Mouse (Mus musculus) hindbrain, embryonic 11.5 days (tissue): ENCODE measurements around the gene Drosha. TPM values are rescaled to one million over a fixed set of nuclear protein-coding genes. Genes with fewer than 3 reads are reported as not detected.
A peak's percentile ranks its signal among the peaks of the same experiment; 100 is the strongest.

ENCODE experiments used
- ATAC-seq: fragments of 200-750 bp; cut with Nextera tagmentation; 2 replicates; pipeline ENCODE4 v1.8.0; 2017; ENCODE audit warnings: mild to moderate bottlenecking, moderate TSS enrichment, moderate library complexity; ENCODE audit not compliant: low FRiP score
- DNase-seq: peaks from one replicate; pipeline ENCODE4 v3.0.0-alpha.2; 2015; ENCODE audit warnings: low spot score
- H3K27ac ChIP-seq: fragments of 300-500 bp; sonication (generic); 2 replicates; pipeline ENCODE4 v1.5.1; 2014; ENCODE audit warnings: mild to moderate bottlenecking, low read depth, low read length
- H3K27me3 ChIP-seq: fragments of 300-500 bp; sonication (generic); 2 replicates; pipeline ENCODE4 v1.6.1; 2014; ENCODE audit warnings: mild to moderate bottlenecking, low read length, moderate library complexity, mixed read lengths; ENCODE audit not compliant: control insufficient read depth, insufficient read depth
- H3K36me3 ChIP-seq: fragments of 300-500 bp; sonication (generic); 2 replicates; pipeline ENCODE4 v1.6.1; 2014; ENCODE audit warnings: mild to moderate bottlenecking, low read length, moderate library complexity, mixed read lengths; ENCODE audit not compliant: control insufficient read depth, insufficient read depth
- H3K4me1 ChIP-seq: fragments of 300-500 bp; sonication (generic); replicated peaks from 2 replicates; pipeline ENCODE4 v1.6.1; 2014; ENCODE audit warnings: low read length, mixed read lengths; ENCODE audit not compliant: control insufficient read depth, insufficient read depth
- H3K4me2 ChIP-seq: fragments of 300-500 bp; sonication (generic); replicated peaks from 2 replicates; pipeline ENCODE4 v1.6.1; 2014; ENCODE audit warnings: mild to moderate bottlenecking, low read depth, low read length
- H3K4me3 ChIP-seq: fragments of 300-500 bp; sonication (generic); 2 replicates; pipeline ENCODE4 v1.5.1; 2014; ENCODE audit warnings: low read depth, low read length
- H3K9ac ChIP-seq: fragments of 300-500 bp; sonication (generic); 2 replicates; pipeline ENCODE4 v1.6.1; 2014; ENCODE audit warnings: low read depth, low read length
- H3K9me3 ChIP-seq: fragments of 300-500 bp; sonication (generic); 2 replicates; pipeline ENCODE4 v1.6.1; 2016; ENCODE audit warnings: low read length; ENCODE audit not compliant: control insufficient read depth
- WGBS: fragments of 180-500 bp; shearing (Covaris S2); extraction: QIAGEN DNeasy Blood & Tissue Kit; methylation state at CpG from one replicate; pipeline ENCODE4 v1.1.7; 2014; 5-methylcytosine and 5-hydroxymethylcytosine counted together
- polyA plus RNA-seq: library from polyadenylated mRNA; unstranded; fragments of >200 nt; fragmentation: Nextera tagmentation; extraction: Ambion mirVana; gene quantifications from 2 replicates; pipeline ENCODE4 v1.2.1, GENCODE M21; 2014

Drosha gene
- polyA plus RNA-seq, 1 experiment from 2014 or later, result 68.4 TPM

DNA sequence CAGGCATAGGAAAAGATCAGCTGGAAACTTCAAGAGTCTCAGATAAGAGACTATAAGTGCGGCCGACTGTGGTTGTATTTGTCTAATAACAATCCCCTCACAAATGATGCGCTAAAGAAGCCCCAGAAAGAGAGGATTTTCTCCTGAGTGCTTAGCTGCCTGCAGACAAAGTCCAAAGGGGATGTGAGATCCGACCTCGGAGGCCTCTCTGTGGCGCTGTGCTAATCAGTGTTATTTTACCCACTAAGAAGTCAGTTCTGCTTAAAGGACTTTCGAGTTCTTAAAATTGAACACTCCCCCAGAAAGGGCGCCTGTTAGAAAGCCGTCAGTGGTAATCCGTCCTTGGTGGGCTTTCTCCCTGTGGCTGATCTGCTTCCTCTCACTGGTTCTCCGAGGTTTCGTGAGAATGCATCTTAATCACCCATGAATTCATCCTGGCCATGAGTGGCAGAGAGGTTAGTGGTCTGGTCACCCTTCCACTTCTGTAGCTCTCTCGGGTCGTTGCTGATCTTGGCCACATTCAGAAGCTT lies 117.1 kb downstream of the Drosha start:
- Histone ChIP-seq H3K36me3 (no peaks in the 10 kb centered on the region), H3K4me2 (no peak overlapping the region), H3K4me1 (no peaks in the 10 kb centered on the region), H3K27ac (no peak overlapping the region), H3K4me3 (no peak overlapping the region), H3K9ac (no peak overlapping the region), H3K27me3 (no peaks in the 10 kb centered on the region), H3K9me3 (no peaks in the 10 kb centered on the region)
- WGBS, result 74% methylated on average over 14 of the region's 14 CpGs
- no peak for DNase-seq
- no peak for ATAC-seq

DNA sequence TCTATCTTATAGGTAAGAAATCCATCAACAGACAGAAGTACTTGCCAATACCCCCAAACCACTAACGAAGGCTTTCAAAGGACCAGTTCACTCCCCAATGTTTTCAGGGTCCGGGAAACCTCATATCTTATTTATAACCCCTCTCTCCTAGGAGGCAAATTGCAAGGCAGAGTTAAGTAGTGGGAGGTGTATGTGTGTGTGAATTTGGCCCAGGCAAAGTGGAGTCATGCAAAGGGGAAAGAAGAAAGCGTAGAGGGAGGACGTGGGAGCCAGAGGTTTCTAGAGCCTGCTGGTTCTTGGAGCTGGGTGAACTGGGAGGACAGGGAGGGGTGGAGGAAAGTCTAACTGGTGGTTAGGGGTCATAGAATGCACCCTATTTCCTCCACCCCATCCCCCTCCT lies 117.8 kb downstream of the Drosha start:
- Histone ChIP-seq H3K9ac (no peak overlapping the region), H3K4me1 (no peaks in the 10 kb centered on the region), H3K36me3 (no peaks in the 10 kb centered on the region), H3K27me3 (no peaks in the 10 kb centered on the region), H3K4me2 (no peak overlapping the region), H3K27ac (no peak overlapping the region), H3K4me3 (no peak overlapping the region), H3K9me3 (no peaks in the 10 kb centered on the region)
- no peak for ATAC-seq
- DNase-seq, result no peak
- WGBS, result 87% methylated on average over 4 of the region's 4 CpGs

GRCm38 (mm10) chr15:12958051-12958450 lies 133.4 kb downstream of the Drosha start:
- H3K4me2 ChIP-seq, result no peak overlapping the region
- H3K27ac ChIP-seq, result no peak overlapping the region
- DNase-seq (no peak), ATAC-seq (no peak)
- H3K9ac ChIP-seq, result no peak overlapping the region
- H3K4me3 ChIP-seq, result no peak overlapping the region
- H3K9me3 ChIP-seq, result no peaks in the 10 kb centered on the region
- H3K27me3 ChIP-seq, result no peaks in the 10 kb centered on the region
- 82% methylated on average over 5 of the region's 5 CpGs for WGBS
- no peaks in the 10 kb centered on the region for H3K36me3 ChIP-seq
- no peaks in the 10 kb centered on the region for H3K4me1 ChIP-seq

DNA sequence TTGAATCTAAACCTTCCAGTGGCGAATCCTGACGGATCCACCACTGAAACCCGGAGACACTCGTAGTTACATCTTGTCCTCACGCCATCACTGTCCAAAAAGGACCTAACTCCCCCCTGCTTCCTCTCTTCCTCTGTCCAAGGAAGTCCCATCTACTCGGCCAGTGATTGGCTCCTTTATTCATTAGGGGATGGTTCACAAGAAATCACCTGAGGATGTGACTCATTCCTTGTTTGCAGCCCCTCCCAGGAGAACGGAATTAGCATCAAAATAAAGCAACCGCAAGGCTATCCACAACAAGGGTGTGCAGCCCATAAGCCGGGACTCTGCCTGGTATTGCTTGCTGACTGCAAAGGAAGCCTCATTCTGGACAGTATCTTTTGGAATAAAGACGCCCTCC lies 137.6 kb downstream of the Drosha start:
- H3K27ac ChIP-seq, result no peak overlapping the region
- WGBS, result 88% methylated on average over 10 of the region's 10 CpGs
- H3K4me2 ChIP-seq, result no peak overlapping the region
- H3K9ac ChIP-seq, result no peak overlapping the region
- H3K9me3 ChIP-seq, result no peaks in the 10 kb centered on the region
- H3K4me3 ChIP-seq, result no peak overlapping the region
- no peaks in the 10 kb centered on the region for H3K27me3 ChIP-seq
- no peaks in the 10 kb centered on the region for H3K36me3 ChIP-seq
- no peaks in the 10 kb centered on the region for H3K4me1 ChIP-seq
- DNase-seq (no peak), ATAC-seq (no peak)

DNA sequence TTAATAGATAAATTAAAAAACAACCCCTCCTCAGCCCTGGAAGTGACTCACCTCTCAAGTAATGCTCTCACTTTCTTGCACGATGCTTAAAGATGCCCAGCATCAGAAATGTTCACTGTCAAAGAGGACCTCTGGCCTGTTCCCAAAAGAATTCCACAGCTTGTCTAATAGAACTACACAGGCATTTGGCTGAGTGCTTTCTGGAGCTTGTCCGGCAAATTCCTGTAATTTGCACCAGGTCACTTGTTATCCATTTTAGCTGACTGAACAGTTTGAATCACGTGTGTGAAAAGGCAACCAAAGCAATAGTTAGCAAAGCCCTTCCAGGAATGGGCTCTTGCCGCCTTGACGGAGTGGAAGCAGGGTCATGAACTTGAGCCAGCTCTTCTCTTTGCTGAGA lies 140.6 kb downstream of the Drosha start:
- Histone ChIP-seq H3K36me3 (no peaks in the 10 kb centered on the region), H3K9ac (no peak overlapping the region), H3K4me3 (no peak overlapping the region), H3K9me3 (no peaks in the 10 kb centered on the region), H3K4me2 (no peak overlapping the region), H3K27ac (no peak overlapping the region), H3K4me1 (no peaks in the 10 kb centered on the region), H3K27me3 (no peaks in the 10 kb centered on the region)
- WGBS, result 85% methylated on average over 5 of the region's 5 CpGs
- no peak for DNase-seq
- ATAC-seq, result 0 out of 2 replicates have a peak, but pooled peaks have one; percentile 7

- DNase-seq (no peak), ATAC-seq (no peak)
- Histone ChIP-seq H3K4me1 (no peaks in the 10 kb centered on the region), H3K27ac (no peak overlapping the region), H3K9ac (no peak overlapping the region), H3K4me3 (no peak overlapping the region), H3K9me3 (no peaks in the 10 kb centered on the region), H3K36me3 (no peaks in the 10 kb centered on the region), H3K4me2 (no peak overlapping the region), H3K27me3 (no peaks in the 10 kb centered on the region)
- WGBS, result 85% methylated on average over 8 of the region's 8 CpGs
Observed at GRCm38 (mm10) chr15:12968815-12969214, 144.2 kb downstream of the Drosha start.

DNA sequence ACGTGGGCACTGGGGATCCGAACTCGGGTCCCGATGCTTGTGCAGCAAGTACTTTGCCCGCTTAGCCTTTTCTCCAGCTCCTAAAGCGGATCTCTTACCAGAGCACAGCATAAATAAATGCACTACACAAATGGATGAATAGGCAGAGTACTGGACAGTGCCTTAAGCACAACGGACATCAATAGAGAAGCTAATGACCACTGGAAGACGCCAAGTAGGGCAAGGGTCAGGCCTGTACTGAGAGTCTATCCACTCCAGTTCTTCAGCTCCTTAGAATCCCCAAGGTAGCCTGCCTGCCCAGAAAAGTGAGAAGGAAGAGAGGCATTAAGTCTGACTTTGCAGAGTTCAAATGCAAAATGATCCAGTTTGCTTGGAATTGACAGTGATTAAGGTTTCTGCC lies 147.8 kb downstream of the Drosha start:
- no peak overlapping the region for H3K27ac ChIP-seq
- no peaks in the 10 kb centered on the region for H3K27me3 ChIP-seq
- no peak overlapping the region for H3K9ac ChIP-seq
- 87% methylated on average over 8 of the region's 8 CpGs for WGBS
- no peak for DNase-seq
- H3K4me1 ChIP-seq, result no peaks in the 10 kb centered on the region
- H3K9me3 ChIP-seq, result no peaks in the 10 kb centered on the region
- no peaks in the 10 kb centered on the region for H3K36me3 ChIP-seq
- no peak overlapping the region for H3K4me3 ChIP-seq
- no peak for ATAC-seq
- H3K4me2 ChIP-seq, result no peak overlapping the region

Other genes starting within 250 kb of the Drosha start
- 4.0 and 5.5 TPM in 2 replicates for gene Pdzd2, start 84.9 kb upstream of the Drosha start, polyA plus RNA-seq
- gene 6030458C11Rik, start 166 bp upstream of the Drosha start, polyA plus RNA-seq, result 27.7 and 38.6 TPM in 2 replicates